Mouse (Mus musculus): ENCODE results near the gene Xrcc6. TPM values are rescaled to one million over a fixed set of nuclear protein-coding genes. Genes with fewer than 3 reads are reported as not detected.

Xrcc6 gene
- polyA plus RNA-seq, 1 experiment from 2014 or later: 64.4 TPM

DNA sequence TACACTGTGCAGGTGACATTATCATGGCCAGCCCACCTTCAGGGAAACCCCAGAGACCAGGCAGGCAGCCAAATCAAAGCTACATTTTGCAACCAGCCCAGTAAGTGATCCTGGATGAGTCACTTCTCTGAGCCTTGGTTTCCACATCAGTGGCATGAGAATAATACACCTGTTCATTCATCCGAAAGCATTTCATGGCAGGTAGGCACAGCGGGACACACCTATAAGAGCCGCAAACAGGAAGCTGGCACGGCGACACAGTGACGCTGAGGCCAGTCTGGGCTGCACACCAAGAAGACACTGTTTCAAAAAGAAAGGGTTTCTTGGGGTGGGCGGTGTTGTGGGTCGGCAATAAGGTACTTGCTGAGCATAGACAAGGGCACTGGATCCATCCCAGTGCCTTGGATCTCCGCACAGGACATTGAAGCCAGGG, 33.5 kb upstream of the Xrcc6 start:
- Histone ChIP-seq H3K27ac (no peak overlapping the region), H3K4me1 (no peaks in the 10 kb centered on the region), H3K4me3 (replicated peaks) (no peak overlapping the region), H3K4me2 (no peak overlapping the region), H3K9me3 (no peaks in the 10 kb centered on the region), H3K36me3 (replicated peaks) (peaks cover 45% of the 10 kb centered on the region), H3K9ac (no peak overlapping the region), H3K27me3 (no peaks in the 10 kb centered on the region)
- 96% methylated on average over 9 of the region's 9 CpGs for WGBS
- no peak for ATAC-seq (ENCODE audit: low FRiP score)

DNA sequence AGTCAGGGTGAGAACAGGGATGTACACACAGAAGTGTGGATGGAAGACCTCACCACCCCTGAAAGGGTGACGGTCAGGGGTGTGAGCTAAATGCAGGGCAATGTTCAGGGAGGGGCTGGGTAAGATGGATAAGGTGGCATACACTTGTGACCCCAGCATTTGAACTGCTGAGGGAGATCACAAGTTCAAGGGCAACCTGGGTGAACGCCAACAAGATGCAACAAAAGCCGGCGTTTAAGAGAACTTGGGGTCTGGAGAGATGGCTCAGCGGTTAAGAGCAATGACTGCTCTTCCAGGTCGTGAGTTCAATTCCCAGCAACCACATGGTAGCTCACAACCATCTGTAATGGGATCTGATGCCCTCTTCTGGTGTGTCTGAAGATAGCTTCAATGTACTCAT, 32.9 kb upstream of the Xrcc6 start:
- Histone ChIP-seq H3K27ac (no peak overlapping the region), H3K36me3 (replicated peaks) (peaks cover 40% of the 10 kb centered on the region), H3K9ac (no peak overlapping the region), H3K9me3 (no peaks in the 10 kb centered on the region), H3K4me2 (no peak overlapping the region), H3K4me3 (replicated peaks) (no peak overlapping the region), H3K4me1 (no peaks in the 10 kb centered on the region; the same call in 1 of the 2 replicates), H3K27me3 (no peaks in the 10 kb centered on the region)
- ATAC-seq (ENCODE audit: low FRiP score): no peak
- 95% methylated on average over 6 of the region's 6 CpGs for WGBS

DNA sequence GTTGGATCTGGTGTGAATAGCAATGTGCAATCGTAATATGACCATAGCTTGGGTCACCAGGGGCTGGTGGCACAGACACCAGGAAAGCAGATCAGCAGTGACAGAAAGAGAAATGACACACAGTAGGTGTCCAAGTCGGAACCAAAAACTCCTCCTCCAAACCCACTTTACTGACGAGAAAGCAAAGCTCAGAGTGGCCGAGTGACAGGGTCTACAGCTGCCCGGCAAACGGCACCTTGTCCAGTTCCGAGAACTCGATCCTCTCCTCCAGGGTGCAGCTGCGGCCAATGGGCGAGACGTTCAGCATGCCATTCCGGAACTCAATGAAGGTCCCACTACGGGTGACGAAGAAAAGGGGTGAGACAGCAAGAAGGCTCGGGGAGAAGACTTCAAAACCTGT, 32.2 kb upstream of the Xrcc6 start:
- H3K9me3 ChIP-seq: no peaks in the 10 kb centered on the region
- ATAC-seq (ENCODE audit: low FRiP score): no peak
- no peak overlapping the region for H3K4me2 ChIP-seq
- H3K27me3 ChIP-seq: no peaks in the 10 kb centered on the region
- H3K4me3 ChIP-seq (replicated peaks): no peak overlapping the region
- peaks cover 39% of the 10 kb centered on the region for H3K36me3 ChIP-seq (replicated peaks)
- peaks cover 3% of the 10 kb centered on the region; the same call in 1 of the 2 replicates for H3K4me1 ChIP-seq
- no peak overlapping the region for H3K9ac ChIP-seq
- 93% methylated on average over 15 of the region's 15 CpGs for WGBS
- H3K27ac ChIP-seq: no peak overlapping the region

DNA sequence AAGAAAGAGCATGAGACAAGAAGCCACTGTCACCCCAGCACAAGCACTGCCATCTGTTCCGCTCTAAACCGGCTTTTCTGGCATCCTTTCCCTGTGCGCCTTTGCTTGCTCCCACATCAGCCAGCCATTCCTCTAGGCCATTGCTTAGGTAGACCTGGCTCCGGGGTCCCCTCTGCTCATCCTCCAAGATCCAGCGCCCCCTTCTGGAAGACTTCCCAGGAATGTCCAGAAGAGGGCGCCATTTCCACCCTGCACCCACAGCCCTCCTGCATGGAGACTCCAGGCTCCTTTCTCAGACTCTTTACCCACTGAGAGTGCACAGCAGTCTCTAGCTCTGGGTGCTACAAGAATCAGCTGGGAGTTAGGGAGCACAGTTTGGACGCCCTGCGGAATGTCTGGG, 31.2 kb upstream of the Xrcc6 start:
- Histone ChIP-seq H3K9ac (no peak overlapping the region), H3K4me3 (replicated peaks) (no peak overlapping the region), H3K36me3 (replicated peaks) (peaks cover 28% of the 10 kb centered on the region), H3K4me2 (no peak overlapping the region), H3K4me1 (peaks cover 3% of the 10 kb centered on the region; the same call in 1 of the 2 replicates), H3K27ac (no peak overlapping the region), H3K27me3 (no peaks in the 10 kb centered on the region), H3K9me3 (no peaks in the 10 kb centered on the region)
- ATAC-seq (ENCODE audit: low FRiP score): no peak
- WGBS: 53% methylated on average over 8 of the region's 8 CpGs

DNA sequence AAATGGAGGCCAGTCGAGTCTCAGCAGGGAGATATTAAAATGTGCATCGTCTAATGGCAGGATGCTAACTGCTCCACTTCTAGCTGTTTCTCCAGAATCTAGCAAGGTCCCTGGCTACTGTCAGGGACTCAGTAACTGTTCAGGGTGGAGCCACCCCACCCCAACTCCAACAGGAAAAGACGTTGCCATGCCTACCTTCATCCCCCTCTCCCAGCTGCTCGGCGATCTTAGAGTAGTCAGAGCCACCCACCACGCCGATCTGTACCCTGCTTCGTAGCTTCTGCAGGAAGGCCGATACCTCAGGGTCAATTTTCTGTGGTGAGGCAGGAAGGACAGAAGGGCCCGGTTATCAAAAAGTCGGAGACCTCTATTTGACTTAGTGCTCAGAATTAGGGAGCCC, 30.0 kb upstream of the Xrcc6 start:
- Histone ChIP-seq H3K27me3 (no peaks in the 10 kb centered on the region), H3K4me3 (replicated peaks) (no peak overlapping the region), H3K36me3 (replicated peaks) (peaks cover 17% of the 10 kb centered on the region), H3K4me2 (no peak overlapping the region), H3K27ac (no peak overlapping the region), H3K9ac (no peak overlapping the region), H3K9me3 (no peaks in the 10 kb centered on the region), H3K4me1 (peaks cover 3% of the 10 kb centered on the region; the same call in 1 of the 2 replicates)
- no peak for ATAC-seq (ENCODE audit: low FRiP score)
- 85% methylated on average over 11 of the region's 11 CpGs for WGBS

DNA sequence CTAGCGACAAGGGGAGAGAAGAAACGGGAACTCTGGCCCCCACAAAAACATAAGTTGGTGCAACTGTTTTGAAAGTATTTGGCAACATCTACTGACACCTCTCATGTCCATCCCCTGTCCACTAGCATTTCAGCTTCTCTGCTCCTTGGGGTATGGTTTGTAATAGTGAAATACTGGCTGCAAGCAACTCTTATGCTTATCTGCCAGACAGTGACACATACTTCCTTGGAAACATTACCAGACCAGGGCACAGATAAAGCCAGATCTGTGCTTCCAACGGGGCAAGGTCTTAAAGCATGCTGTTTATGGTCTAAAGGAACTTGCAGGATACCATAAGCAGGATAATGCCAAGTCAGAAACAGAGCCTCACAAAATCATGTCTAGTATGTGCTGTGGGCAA, 28.7 kb upstream of the Xrcc6 start:
- Histone ChIP-seq H3K4me2 (no peak overlapping the region), H3K9ac (no peak overlapping the region), H3K4me3 (replicated peaks) (no peak overlapping the region), H3K9me3 (no peaks in the 10 kb centered on the region), H3K27me3 (no peaks in the 10 kb centered on the region), H3K4me1 (peaks cover 3% of the 10 kb centered on the region; the same call in 1 of the 2 replicates), H3K27ac (no peak overlapping the region), H3K36me3 (replicated peaks) (peaks cover 14% of the 10 kb centered on the region)
- WGBS: 89% methylated on average over 3 of the region's 3 CpGs
- no peak for ATAC-seq (ENCODE audit: low FRiP score)

DNA sequence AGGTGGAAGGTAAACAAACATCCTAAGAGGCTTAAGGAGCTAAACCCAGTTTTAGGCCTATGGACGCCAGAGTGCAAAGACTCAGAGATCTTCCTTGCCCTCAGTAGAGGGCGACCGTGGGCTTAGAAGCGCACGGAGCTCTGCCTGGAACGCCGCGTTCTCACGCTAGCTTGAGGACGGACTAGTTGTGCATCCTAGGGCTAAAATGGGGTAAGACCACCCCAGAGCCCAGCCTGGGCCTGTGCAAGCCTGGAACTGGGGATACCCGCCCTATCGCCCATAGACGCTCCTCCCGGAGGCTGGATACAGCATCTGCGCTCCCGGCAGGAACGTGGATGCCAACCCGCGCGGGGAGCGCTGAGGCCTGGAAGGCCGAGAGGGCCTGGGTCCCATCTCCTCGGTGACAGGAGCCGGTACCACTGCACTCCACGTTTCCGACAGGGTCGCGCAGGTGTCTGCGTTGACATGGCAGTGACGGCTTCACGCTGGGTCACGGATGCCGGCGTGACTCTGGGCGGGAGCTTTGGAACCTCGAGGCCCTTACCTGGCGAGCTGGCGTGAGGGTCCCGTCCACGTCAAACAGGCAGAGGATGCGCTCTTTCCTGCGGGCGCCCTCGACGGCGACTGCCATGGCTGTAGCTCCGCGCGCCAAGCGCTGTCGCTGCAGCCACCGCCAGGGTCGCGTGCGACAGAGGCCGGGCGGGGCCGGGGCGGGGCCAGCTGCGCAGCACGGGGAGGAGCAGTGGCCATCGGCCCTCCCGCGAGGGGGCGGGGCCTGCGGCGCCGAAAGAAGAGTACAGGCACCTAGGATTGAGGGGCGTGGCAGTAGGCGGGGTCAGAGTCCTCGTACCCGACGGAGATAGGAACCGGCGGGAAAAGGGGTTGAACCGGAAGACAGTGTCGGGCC, 27.2 kb upstream of the Xrcc6 start, which contains the start of gene Pmm1:
TSS of gene Pmm1 (minus strand) at position 760 of the 907 bp plus-strand sequence.
- under 1% methylated on average over 68 of the region's 77 CpGs for WGBS
- peaks cover 3% of the 10 kb centered on the region; the same call in 1 of the 2 replicates for H3K4me1 ChIP-seq
- H3K4me3 ChIP-seq (replicated peaks): peak within 1 kb of the TSS; percentile 56
- H3K9ac ChIP-seq: peak within 1 kb of the TSS; percentile 72
- no peaks in the 10 kb centered on the region for H3K9me3 ChIP-seq
- no peaks in the 10 kb centered on the region for H3K27me3 ChIP-seq
- peak within 1 kb of the TSS; percentile 94 for H3K4me2 ChIP-seq
- H3K27ac ChIP-seq: peak within 1 kb of the TSS; percentile 81
- peak; percentile 98 for ATAC-seq (ENCODE audit: low FRiP score)
- peaks cover 2% of the 10 kb centered on the region for H3K36me3 ChIP-seq (replicated peaks)

DNA sequence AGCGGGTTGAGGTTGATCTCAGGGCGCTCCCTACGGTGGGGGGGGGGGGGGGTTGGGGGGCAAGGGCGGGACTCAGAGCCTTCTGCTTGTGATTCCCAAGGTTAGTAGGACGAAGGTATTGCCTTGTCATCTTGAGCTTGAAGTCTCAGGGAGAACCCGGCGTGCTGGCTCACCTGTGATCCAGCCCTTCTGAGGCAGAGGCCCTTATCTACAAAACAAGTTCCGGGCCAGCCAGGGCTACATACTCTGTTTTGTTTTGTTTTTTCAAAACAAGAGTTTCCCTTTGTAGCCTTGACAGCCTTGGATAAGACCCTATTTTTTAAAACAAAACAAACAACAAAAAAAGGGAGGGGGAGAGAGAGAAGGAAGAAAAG, 26.6 kb upstream of the Xrcc6 start:
- Histone ChIP-seq H3K27ac (no peak overlapping the region), H3K9me3 (no peaks in the 10 kb centered on the region), H3K36me3 (replicated peaks) (no peaks in the 10 kb centered on the region), H3K4me3 (replicated peaks) (peak overlapping the region; percentile 56), H3K9ac (no peak overlapping the region), H3K4me2 (peak overlapping the region; percentile 94), H3K4me1 (peaks cover 3% of the 10 kb centered on the region; the same call in 1 of the 2 replicates), H3K27me3 (no peaks in the 10 kb centered on the region)
- 4% methylated on average over 7 of the region's 8 CpGs for WGBS
- ATAC-seq (ENCODE audit: low FRiP score): no peak

DNA sequence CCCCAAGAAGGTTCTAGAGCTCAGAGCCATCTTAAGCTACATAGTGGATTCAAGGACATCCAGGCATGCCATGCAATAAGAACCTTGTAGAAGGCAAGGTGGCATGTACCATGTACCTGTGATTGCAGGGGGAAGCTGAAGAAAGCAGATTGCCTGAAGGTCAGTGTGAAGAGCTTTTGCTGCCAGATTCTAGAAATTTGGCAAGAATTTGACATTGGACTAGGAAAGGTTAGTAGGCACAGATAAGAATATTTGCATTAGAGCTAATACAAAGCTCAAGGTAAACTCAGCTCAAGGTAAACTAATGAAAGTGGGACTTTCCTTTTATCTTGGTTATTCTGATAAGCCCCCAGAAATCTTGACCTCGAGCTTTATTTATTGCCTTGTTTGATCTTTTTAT, 23.4 kb upstream of the Xrcc6 start:
- H3K4me1 ChIP-seq: peaks cover 3% of the 10 kb centered on the region; the same call in 1 of the 2 replicates
- H3K4me3 ChIP-seq (replicated peaks): no peak overlapping the region
- H3K4me2 ChIP-seq: no peak overlapping the region
- WGBS: 84% methylated on average over 1 of the region's 1 CpGs
- no peaks in the 10 kb centered on the region for H3K9me3 ChIP-seq
- H3K9ac ChIP-seq: no peak overlapping the region
- no peaks in the 10 kb centered on the region for H3K27me3 ChIP-seq
- H3K36me3 ChIP-seq (replicated peaks): no peaks in the 10 kb centered on the region
- H3K27ac ChIP-seq: no peak overlapping the region
- ATAC-seq (ENCODE audit: low FRiP score): no peak

DNA sequence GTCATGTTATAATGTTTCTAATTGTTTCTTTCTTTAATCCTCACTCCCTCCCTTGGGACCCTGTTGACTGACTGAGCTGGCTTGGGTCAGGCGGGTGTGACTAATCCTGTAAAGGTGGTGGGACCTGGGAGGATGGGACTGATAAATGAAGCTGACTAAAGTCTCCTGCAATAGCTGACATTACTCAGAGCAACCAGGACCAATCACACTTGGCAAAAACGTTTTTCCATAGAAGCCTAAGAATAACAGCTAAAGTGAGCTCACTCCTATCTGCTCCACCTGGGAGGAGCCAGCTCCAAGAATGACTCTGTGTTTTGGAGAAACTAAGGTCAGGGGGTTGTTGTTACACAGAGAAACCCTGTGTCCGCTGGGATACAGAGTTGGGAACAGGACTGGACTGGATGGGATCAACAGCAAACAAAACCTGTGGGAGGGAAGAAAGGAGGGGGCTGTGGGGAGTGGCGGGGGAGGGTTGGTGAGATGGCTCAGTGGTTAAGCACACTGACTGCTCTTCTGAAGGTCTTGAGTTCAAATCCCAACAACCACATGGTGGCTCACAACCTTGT, 22.6 kb upstream of the Xrcc6 start:
- Histone ChIP-seq H3K36me3 (replicated peaks) (no peaks in the 10 kb centered on the region), H3K9ac (no peak overlapping the region), H3K27ac (no peak overlapping the region), H3K4me1 (peaks cover 3% of the 10 kb centered on the region; the same call in 1 of the 2 replicates), H3K4me2 (no peak overlapping the region), H3K9me3 (no peaks in the 10 kb centered on the region), H3K27me3 (no peaks in the 10 kb centered on the region), H3K4me3 (replicated peaks) (no peak overlapping the region)
- ATAC-seq (ENCODE audit: low FRiP score): no peak
- 58% methylated on average over 4 of the region's 4 CpGs for WGBS

DNA sequence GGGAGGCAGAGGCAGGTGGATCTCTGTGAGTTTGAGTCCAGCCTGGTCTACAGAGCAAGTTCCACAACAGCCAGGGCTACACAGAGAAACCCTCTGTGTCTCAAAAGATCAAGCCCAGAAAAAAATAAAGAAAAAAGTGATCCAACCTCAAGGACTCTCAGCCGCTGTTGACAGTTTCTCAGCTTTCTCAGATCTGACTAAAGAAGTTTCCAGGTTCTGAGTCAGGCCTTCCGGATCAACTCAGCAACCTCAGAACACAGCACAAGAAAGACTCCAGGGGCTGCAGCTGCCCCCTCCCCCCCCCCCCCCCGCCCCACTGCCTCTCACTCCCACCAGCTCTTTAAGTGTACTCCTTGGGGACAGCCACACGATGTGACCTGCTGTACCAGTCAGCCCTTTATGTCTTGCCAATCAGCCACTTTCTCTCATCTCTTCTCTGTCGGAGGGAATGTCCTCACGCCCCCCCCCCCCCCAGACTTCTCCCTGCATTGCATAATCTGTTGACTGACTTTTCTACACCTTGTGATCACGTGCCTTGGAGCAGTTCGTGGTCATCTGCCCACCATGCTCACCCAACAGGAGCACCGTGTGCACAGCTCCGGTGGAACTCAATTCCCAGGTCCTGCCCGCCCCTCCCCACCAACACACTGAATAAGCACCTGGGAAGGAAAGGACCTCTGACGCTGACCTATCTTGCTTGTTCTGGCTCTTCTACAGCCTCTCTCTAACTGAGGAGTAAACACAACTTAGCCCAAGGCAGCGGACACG, 21.4 kb upstream of the Xrcc6 start:
- Histone ChIP-seq H3K27ac (no peak overlapping the region), H3K4me2 (no peak overlapping the region), H3K9me3 (no peaks in the 10 kb centered on the region), H3K27me3 (no peaks in the 10 kb centered on the region), H3K36me3 (replicated peaks) (no peaks in the 10 kb centered on the region), H3K4me1 (no peaks in the 10 kb centered on the region), H3K4me3 (replicated peaks) (no peak overlapping the region), H3K9ac (no peak overlapping the region)
- WGBS: 82% methylated on average over 13 of the region's 14 CpGs
- no peak for ATAC-seq (ENCODE audit: low FRiP score)

DNA sequence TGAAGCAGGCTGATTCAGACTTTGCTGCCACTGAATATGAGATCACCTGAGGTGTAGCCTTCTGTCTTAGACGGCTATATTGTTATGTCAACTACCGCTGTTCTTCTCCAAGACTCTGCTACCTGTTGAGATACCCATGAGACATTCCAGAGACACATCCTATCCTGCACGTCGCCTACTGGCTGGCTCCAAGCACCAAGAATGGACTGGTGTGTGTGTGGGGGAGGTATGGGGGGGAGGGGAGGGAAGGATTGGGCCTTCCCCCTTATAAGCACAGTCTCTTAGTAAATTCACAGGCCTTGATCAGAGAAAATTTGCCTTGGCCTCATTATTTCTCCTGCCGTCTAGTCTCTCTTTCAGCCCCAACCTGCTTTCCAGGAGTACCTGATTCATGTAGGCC, 19.8 kb upstream of the Xrcc6 start:
- no peaks in the 10 kb centered on the region for H3K27me3 ChIP-seq
- H3K27ac ChIP-seq: no peak overlapping the region
- peaks cover 3% of the 10 kb centered on the region; the same call in 1 of the 2 replicates for H3K9me3 ChIP-seq
- no peaks in the 10 kb centered on the region for H3K36me3 ChIP-seq (replicated peaks)
- H3K4me3 ChIP-seq (replicated peaks): no peak overlapping the region
- H3K4me2 ChIP-seq: no peak overlapping the region
- no peaks in the 10 kb centered on the region for H3K4me1 ChIP-seq
- no peak for ATAC-seq (ENCODE audit: low FRiP score)
- 90% methylated on average over 5 of the region's 5 CpGs for WGBS
- H3K9ac ChIP-seq: no peak overlapping the region

Measured in forebrain, embryonic 12.5 days (tissue).